ENCODE assay signal across 9 mouse cellular contexts in genomic region chr19:5365751-5366150, GRCm38 (mm10). TPM values are rescaled to one million over a fixed set of nuclear protein-coding genes. Genes with fewer than 3 reads are reported as not detected.
DNase-seq lines count a peak whose midpoint lies in the region; ATAC-seq and TF ChIP-seq lines count a peak whose summit lies in the region.
"Had no signal": no experiment of that assay in that cellular context is flagged by ENCODE, and none has a peak within 500 bp of the region (broad histone marks: within the 10 kb centered on the region; RNA-seq: fewer than 3 reads in every experiment).

No protein-coding gene starts in this region.

- H3K36me3 ChIP-seq in kidney, embryonic 14.5 days (ENCODE audit: control insufficient read depth, insufficient read depth, low read length) = peaks cover 47% of the 10 kb centered on the region
- H3K36me3 ChIP-seq in MEL (ENCODE audit: control insufficient read depth in 1 of 2, insufficient read depth in 2 of 2, low read length in 2 of 2) = peaks cover 1 to 30% of the 10 kb centered on the region in 2 experiments; a peak in 3 of 4 replicates
- H3K36me3 ChIP-seq in heart, embryonic 16.5 days (ENCODE audit: control insufficient read depth, insufficient read depth) = peaks cover 30% of the 10 kb centered on the region
- peaks cover 54% of the 10 kb centered on the region for H3K36me3 ChIP-seq in midbrain, embryonic 10.5 days

- TF ChIP-seq CTCF in MEL (IDR thresholded peaks at IDR 0.05 in 2 of 3, conservative IDR thresholded peaks at IDR 0.05 in 1 of 3; ENCODE audit: control insufficient read depth in 1 of 3, insufficient read depth in 1 of 3, low read depth in 2 of 3, low read length in 3 of 3, poor library complexity in 1 of 3, severe bottlenecking in 1 of 3) = no peak

- H3K4me2 ChIP-seq in kidney, embryonic 14.5 days (replicated peaks; ENCODE audit: low read depth, low read length) = peak overlapping the region; percentile 92
- peak overlapping the region; percentile 98 for H3K4me2 ChIP-seq in heart, embryonic 16.5 days (ENCODE audit: low read depth, low read length)

- no peak for TF ChIP-seq RAD21 in MEL (IDR thresholded peaks at IDR 0.05; ENCODE audit: low read depth, low read length)

- H3K27ac ChIP-seq in kidney, embryonic 14.5 days (ENCODE audit: low read depth, low read length) = peak overlapping the region; percentile 97; the same call in 1 of the 2 replicates
- peak overlapping the region; percentile 63 for H3K27ac ChIP-seq in MEL (ENCODE audit: control insufficient read depth, low read depth, low read length)
- peak overlapping the region; percentile 98 for H3K27ac ChIP-seq in heart, embryonic 16.5 days (ENCODE audit: low read length)
- H3K27ac ChIP-seq in midbrain, embryonic 10.5 days (replicated peaks) = peak overlapping the region; percentile 99

- no peak for TF ChIP-seq POLR2A in MEL (IDR thresholded peaks at IDR 0.05; ENCODE audit: control insufficient read depth in 1 of 2, insufficient read depth in 1 of 2, low read depth in 1 of 2, low read length in 2 of 2, poor library complexity in 1 of 2)

- peaks cover 13% of the 10 kb centered on the region; the same call in 1 of the 2 replicates for H3K4me1 ChIP-seq in kidney, embryonic 14.5 days (ENCODE audit: control insufficient read depth, insufficient read depth, low read length)
- peaks cover 0 to 33% of the 10 kb centered on the region in 2 experiments; a peak in 3 of 4 replicates for H3K4me1 ChIP-seq in MEL (ENCODE audit: control insufficient read depth in 1 of 2, insufficient read depth in 2 of 2, low read length in 2 of 2)
- peaks cover 20% of the 10 kb centered on the region for H3K4me1 ChIP-seq in heart, embryonic 16.5 days (ENCODE audit: control insufficient read depth, insufficient read depth, low read length)
- peaks cover 29% of the 10 kb centered on the region for H3K4me1 ChIP-seq in midbrain, embryonic 10.5 days

- no peak for ATAC-seq in kidney, embryonic 14.5 days (ENCODE audit: low FRiP score, low TSS enrichment)
- ATAC-seq in heart, embryonic 16.5 days (replicated peaks; ENCODE audit: extremely low read depth, insufficient read depth, low FRiP score) = no peak
- no peak for ATAC-seq in activated CD4-positive, CD25-positive, alpha-beta regulatory T cell, adult 4 months

- peak overlapping the region; percentile 86 for H3K4me3 ChIP-seq in kidney, embryonic 14.5 days (ENCODE audit: low read length)
- peak overlapping the region; percentile 77 to 98 for H3K4me3 ChIP-seq in MEL (ENCODE audit: control insufficient read depth in 1 of 2, insufficient read depth in 1 of 2, low read depth in 2 of 2, low read length in 2 of 2)
- peak overlapping the region; percentile 99 for H3K4me3 ChIP-seq in heart, embryonic 16.5 days (ENCODE audit: low read length)
- peak overlapping the region; percentile 86 for H3K4me3 ChIP-seq in midbrain, embryonic 10.5 days

- DNase-seq in kidney, adult 11 months = no peak
- DNase-seq in MEL (ENCODE audit: low read depth, low spot score) = peak; percentile 37
- DNase-seq in midbrain, embryonic 10.5 days (ENCODE audit: low spot score) = no peak
- no peak for DNase-seq in urinary bladder, adult 2 months (ENCODE audit: low spot score)
- DNase-seq in thymus, postnatal 10 days (ENCODE audit: low spot score in 2 of 2) = no peak

- TF ChIP-seq EP300 in MEL (IDR thresholded peaks at IDR 0.05; ENCODE audit: low read depth in 1 of 2, low read length in 2 of 2) = no peak

- WGBS in kidney, embryonic 14.5 days = 21% methylated on average over 11 of the region's 11 CpGs
- 16% methylated on average over 11 of the region's 11 CpGs for WGBS in heart, embryonic 16.5 days
- WGBS in midbrain, embryonic 10.5 days = 20% methylated on average over 11 of the region's 11 CpGs

- H3K79me2 ChIP-seq in MEL (ENCODE audit: control insufficient read depth, insufficient read depth, low read length, poor library complexity) = peaks cover 39% of the 10 kb centered on the region

- peak overlapping the region; percentile 91 for H3K9ac ChIP-seq in kidney, embryonic 14.5 days (ENCODE audit: low read depth, low read length)
- H3K9ac ChIP-seq in MEL (ENCODE audit: control insufficient read depth, low read depth, low read length, poor library complexity, severe bottlenecking) = peak overlapping the region; percentile 98
- H3K9ac ChIP-seq in heart, embryonic 16.5 days (ENCODE audit: low read length) = peak overlapping the region; percentile 90

- no peaks in the 10 kb centered on the region for H3K27me3 ChIP-seq in kidney, embryonic 14.5 days (ENCODE audit: control insufficient read depth, insufficient read depth, low read length)
- H3K27me3 ChIP-seq in MEL (ENCODE audit: control insufficient read depth in 1 of 2, insufficient read depth in 2 of 2, low read length in 2 of 2) = no peaks in the 10 kb centered on the region
- no peaks in the 10 kb centered on the region for H3K27me3 ChIP-seq in heart, embryonic 16.5 days (ENCODE audit: control insufficient read depth, insufficient read depth, low read length)
- H3K27me3 ChIP-seq in midbrain, embryonic 10.5 days (ENCODE audit: low read depth, poor library complexity, severe bottlenecking) = no peaks in the 10 kb centered on the region

- H3K9me3 ChIP-seq in kidney, embryonic 14.5 days (ENCODE audit: control insufficient read depth, low read length) = no peaks in the 10 kb centered on the region
- H3K9me3 ChIP-seq in MEL (replicated peaks; ENCODE audit: insufficient read depth, low read length) = no peaks in the 10 kb centered on the region
- H3K9me3 ChIP-seq in heart, embryonic 16.5 days (replicated peaks; ENCODE audit: control insufficient read depth, low read length) = no peaks in the 10 kb centered on the region
- H3K9me3 ChIP-seq in midbrain, embryonic 10.5 days (replicated peaks) = no peaks in the 10 kb centered on the region

TF ChIP-seq in MEL, 35 proteins besides CTCF, POLR2A, EP300 and RAD21 (continues in another document):
- TF ChIP-seq MYC (IDR thresholded peaks at IDR 0.05; ENCODE audit: low read depth, low read length) (no peak), GABPA (IDR thresholded peaks at IDR 0.05; ENCODE audit: low read depth, low read length) (no peak), SMC3 (IDR thresholded peaks at IDR 0.05; ENCODE audit: low read depth, low read length) (no peak), BHLHE40 (IDR thresholded peaks at IDR 0.05; ENCODE audit: borderline replicate concordance, low read depth, low read length) (no peak)

RNA-seq across cellular contexts. Expression of gene Eif1ad, which starts 0.8 kb away (rescaled TPM):
- 49.9 and 57.1 TPM in 2 replicates for polyA plus RNA-seq in kidney, embryonic 14.5 days (2014; fragmentation: Nextera tagmentation; extraction: Ambion mirVana)
- total RNA-seq in MEL (2012; rRNA removed) = 110 and 129 TPM in 2 replicates
- 100 to 1,000 TPM in 1 of 2 experiments, not detected in 1; 121 TPM for polyA plus RNA-seq in MEL (2012; ENCODE audit: insufficient read depth in 1 of 2, insufficient read length in 2 of 2, low read depth in 1 of 2, low replicate concordance in 2 of 2, missing spikeins in 1 of 2)
- 44.5 and 45.2 TPM in 2 replicates for polyA plus RNA-seq in heart, embryonic 16.5 days (2015; fragmentation: Nextera tagmentation; extraction: Ambion mirVana)
- 86.9 and 89.4 TPM in 2 replicates for polyA plus RNA-seq in midbrain, embryonic 10.5 days (2016; fragmentation: Nextera tagmentation; extraction: Ambion mirVana)
- polyA plus RNA-seq in urinary bladder, adult 2 months (2012; rRNA removed) = 24.4 and 26.8 TPM in 2 replicates
- polyA plus RNA-seq in activated CD4-positive, CD25-positive, alpha-beta regulatory T cell, adult 4 months (2017; shearing (Covaris generic)) = 10 to 100 TPM; 43.7 to 51.9 TPM

RNA-seq across cellular contexts. Expression of gene Banf1, which starts 1.2 kb away (rescaled TPM):
- polyA plus RNA-seq in kidney, embryonic 14.5 days (2014; fragmentation: Nextera tagmentation; extraction: Ambion mirVana) = 527 and 609 TPM in 2 replicates
- 207 and 211 TPM in 2 replicates for total RNA-seq in MEL (2012; rRNA removed)
- 1,000 to 10,000 TPM in 1 of 2 experiments, 100 to 1,000 TPM in 1; 644 to 1,168 TPM for polyA plus RNA-seq in MEL (2012; ENCODE audit: insufficient read depth in 1 of 2, insufficient read length in 2 of 2, low read depth in 1 of 2, low replicate concordance in 2 of 2, missing spikeins in 1 of 2)
- 441 and 465 TPM in 2 replicates for polyA plus RNA-seq in heart, embryonic 16.5 days (2015; fragmentation: Nextera tagmentation; extraction: Ambion mirVana)
- 575 and 616 TPM in 2 replicates for polyA plus RNA-seq in midbrain, embryonic 10.5 days (2016; fragmentation: Nextera tagmentation; extraction: Ambion mirVana)
- 125 and 147 TPM in 2 replicates for polyA plus RNA-seq in urinary bladder, adult 2 months (2012; rRNA removed)
- 100 to 1,000 TPM; 291 to 328 TPM for polyA plus RNA-seq in activated CD4-positive, CD25-positive, alpha-beta regulatory T cell, adult 4 months (2017; shearing (Covaris generic))

RNA-seq across cellular contexts. Expression of gene Cst6, which starts 16.4 kb away (rescaled TPM):
- polyA plus RNA-seq in kidney, embryonic 14.5 days (2014; fragmentation: Nextera tagmentation; extraction: Ambion mirVana) = 1.3 TPM in 1 of 2 replicates, not detected in the other
- not detected in 2 replicates for total RNA-seq in MEL (2012; rRNA removed)
- polyA plus RNA-seq in MEL (2012; ENCODE audit: insufficient read depth in 1 of 2, insufficient read length in 2 of 2, low read depth in 1 of 2, low replicate concordance in 2 of 2, missing spikeins in 1 of 2) = under 1 TPM in 1 of 2 experiments, not detected in 1; 0.26 TPM
- 1.00 and 2.1 TPM in 2 replicates for polyA plus RNA-seq in heart, embryonic 16.5 days (2015; fragmentation: Nextera tagmentation; extraction: Ambion mirVana)
- polyA plus RNA-seq in midbrain, embryonic 10.5 days (2016; fragmentation: Nextera tagmentation; extraction: Ambion mirVana) = 0.67 TPM in 1 of 2 replicates, not detected in the other
- polyA plus RNA-seq in urinary bladder, adult 2 months (2012; rRNA removed) = 3.6 and 4.4 TPM in 2 replicates
- 1 to 10 TPM; 7.8 to 7.9 TPM for polyA plus RNA-seq in activated CD4-positive, CD25-positive, alpha-beta regulatory T cell, adult 4 months (2017; shearing (Covaris generic))

RNA-seq across cellular contexts. Expression of gene Sart1, which starts 22.8 kb away (rescaled TPM):
- 74.2 and 80.6 TPM in 2 replicates for polyA plus RNA-seq in kidney, embryonic 14.5 days (2014; fragmentation: Nextera tagmentation; extraction: Ambion mirVana)
- 114 and 117 TPM in 2 replicates for total RNA-seq in MEL (2012; rRNA removed)
- 100 to 1,000 TPM in 1 of 2 experiments, not detected in 1; 141 TPM for polyA plus RNA-seq in MEL (2012; ENCODE audit: insufficient read depth in 1 of 2, insufficient read length in 2 of 2, low read depth in 1 of 2, low replicate concordance in 2 of 2, missing spikeins in 1 of 2)
- polyA plus RNA-seq in heart, embryonic 16.5 days (2015; fragmentation: Nextera tagmentation; extraction: Ambion mirVana) = 49.6 and 54.7 TPM in 2 replicates
- polyA plus RNA-seq in midbrain, embryonic 10.5 days (2016; fragmentation: Nextera tagmentation; extraction: Ambion mirVana) = 88.2 and 96.2 TPM in 2 replicates
- 36.7 and 51.4 TPM in 2 replicates for polyA plus RNA-seq in urinary bladder, adult 2 months (2012; rRNA removed)
- polyA plus RNA-seq in activated CD4-positive, CD25-positive, alpha-beta regulatory T cell, adult 4 months (2017; shearing (Covaris generic)) = 10 to 100 TPM; 16.7 to 34.3 TPM

RNA-seq across cellular contexts. Expression of gene Catsper1, which starts 30.2 kb away (rescaled TPM):
- polyA plus RNA-seq in kidney, embryonic 14.5 days (2014; fragmentation: Nextera tagmentation; extraction: Ambion mirVana) = not detected in 2 replicates
- total RNA-seq in MEL (2012; rRNA removed) = not detected in 2 replicates
- not detected for polyA plus RNA-seq in MEL (2012; ENCODE audit: insufficient read depth in 1 of 2, insufficient read length in 2 of 2, low read depth in 1 of 2, low replicate concordance in 2 of 2, missing spikeins in 1 of 2)
- not detected in 2 replicates for polyA plus RNA-seq in heart, embryonic 16.5 days (2015; fragmentation: Nextera tagmentation; extraction: Ambion mirVana)
- not detected in 2 replicates for polyA plus RNA-seq in midbrain, embryonic 10.5 days (2016; fragmentation: Nextera tagmentation; extraction: Ambion mirVana)
- polyA plus RNA-seq in urinary bladder, adult 2 months (2012; rRNA removed) = not detected in 2 replicates
- polyA plus RNA-seq in activated CD4-positive, CD25-positive, alpha-beta regulatory T cell, adult 4 months (2017; shearing (Covaris generic)) = not detected
- total RNA-seq: adrenal gland, adult 18-20 months had no signal
